Mouse (Mus musculus) Patski (cell line): ENCODE measurements around the gene Sytl5. TPM values are rescaled to one million over a fixed set of nuclear protein-coding genes. Genes with fewer than 3 reads are reported as not detected.
A peak's percentile ranks its signal among the peaks of the same experiment; 100 is the strongest.

Experiments used
- ATAC-seq: fragments of 100-300 bp; one replicate; pipeline ENCODE4 v1.8.0; 2021
- CTCF ChIA-PET: fragments of 350-600 bp; sonication (Branson Sonifier 250); formaldehyde crosslinking; loops from one replicate; lab custom pipeline; 2022; ENCODE audit warnings: inconsistent platforms; lab: Charles Lee
- POLR2A ChIA-PET: fragments of 350-600 bp; sonication (Branson Sonifier 250); formaldehyde crosslinking; loops from one replicate; lab custom pipeline; 2022; ENCODE audit warnings: antibody characterized with exemption, inconsistent platforms; lab: Charles Lee
- DNase-seq: peaks from one replicate; pipeline ENCODE4 v3.0.0-alpha.2; 2011; ENCODE audit warnings: low read depth, low spot score
- H3K27me3 ChIP-seq: fragments of 371-371 bp; one replicate; pipeline ENCODE4 v1.5.1; 2021
- CTCF ChIP-seq: fragments of 100-300 bp; IDR thresholded peaks from one replicate; pipeline ENCODE4 v1.5.1; 2021
- in situ Hi-C: fragments of 300-500 bp; cut with MboI; formaldehyde crosslinking; loops from 3 replicates; pipeline ENCODE4 v1.11.1; 2018; ENCODE audit warnings: low pct_unique_long_range_greater_than_20kb, mixed read lengths
- polyA plus RNA-seq: library from polyadenylated mRNA; unstranded; gene quantifications from one replicate; pipeline ENCODE4 v1.2.3, GENCODE M21; 2021

The Sytl5 gene
- polyA plus RNA-seq, 1 experiment from 2014 or later = not detected

DNA sequence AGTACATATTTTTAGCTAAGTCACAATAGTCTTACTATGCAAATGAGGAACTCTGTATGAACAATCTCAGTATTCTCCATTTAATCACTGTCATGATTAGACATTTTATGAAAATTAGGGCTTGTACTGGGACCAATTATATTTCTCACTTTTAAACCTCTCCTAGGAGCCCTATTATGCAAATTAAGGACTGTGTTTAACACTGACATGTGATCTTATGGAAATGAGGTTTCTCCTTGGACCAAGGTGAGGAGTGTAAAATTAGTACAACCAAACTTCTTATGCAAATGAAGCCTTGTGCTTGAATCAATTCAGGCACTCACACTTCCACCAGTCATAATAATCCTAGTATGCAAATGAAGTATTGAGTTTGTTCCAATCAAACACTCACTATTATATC, 124.8 kb downstream of the Sytl5 start:
- ATAC-seq = no peak
- POLR2A ChIA-PET = no interaction called here
- DNase-seq = no peak
- in situ Hi-C loops = no loop called here
- H3K27me3 ChIP-seq = peaks cover 25% of the 10 kb centered on the region
- no peak for TF ChIP-seq CTCF
- CTCF ChIA-PET = no interaction called here

DNA sequence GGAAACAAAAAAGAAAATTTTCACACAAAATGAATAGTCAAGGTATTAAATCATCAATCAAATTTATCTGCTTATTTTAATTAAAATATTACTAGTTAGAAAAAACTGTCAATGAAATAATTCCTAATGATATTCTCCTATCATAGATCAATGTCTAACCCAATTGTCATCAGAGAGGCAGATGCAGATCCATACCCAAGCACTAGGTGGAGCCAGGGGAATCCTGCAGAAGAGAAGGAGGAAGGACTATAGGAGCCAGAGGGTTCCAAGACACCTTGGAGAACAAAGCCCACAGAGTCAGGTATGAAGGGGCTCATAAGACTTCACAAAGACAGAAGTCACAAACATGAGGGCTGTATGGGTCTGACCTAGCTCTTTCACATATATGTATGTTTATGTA, 149.2 kb downstream of the Sytl5 start:
- peaks cover 46% of the 10 kb centered on the region for H3K27me3 ChIP-seq
- TF ChIP-seq CTCF = peak; percentile 69
- ATAC-seq (no peak), DNase-seq (no peak)
- in situ Hi-C loops = loop anchor here (5.0 kb wide), 1 partner anchor 158 kb away; no protein-coding TSS in a partner anchor
- POLR2A ChIA-PET = no interaction called here
- CTCF ChIA-PET = interaction anchor here (1.0 kb wide), 1 partner anchor 167 kb away, joined by 3 read pairs; no protein-coding TSS in a partner anchor

Other genes starting within 250 kb of the Sytl5 start
- 85.6 TPM for gene Dynlt3, start 222.6 kb upstream of the Sytl5 start, polyA plus RNA-seq
- gene Hypm, start 38.7 kb upstream of the Sytl5 start, polyA plus RNA-seq = not detected
- not detected for gene H2al3, start 35.9 kb upstream of the Sytl5 start, polyA plus RNA-seq
- not detected for gene Srpx, start 232.1 kb downstream of the Sytl5 start, polyA plus RNA-seq